Mouse (Mus musculus): ENCODE measurements around the gene Xylt1. TPM values are rescaled to one million over a fixed set of nuclear protein-coding genes. Genes with fewer than 3 reads are reported as not detected.

Xylt1 gene
- total RNA-seq, 2 experiments from 2014 or later, result 43.5 to 43.9 TPM

DNA sequence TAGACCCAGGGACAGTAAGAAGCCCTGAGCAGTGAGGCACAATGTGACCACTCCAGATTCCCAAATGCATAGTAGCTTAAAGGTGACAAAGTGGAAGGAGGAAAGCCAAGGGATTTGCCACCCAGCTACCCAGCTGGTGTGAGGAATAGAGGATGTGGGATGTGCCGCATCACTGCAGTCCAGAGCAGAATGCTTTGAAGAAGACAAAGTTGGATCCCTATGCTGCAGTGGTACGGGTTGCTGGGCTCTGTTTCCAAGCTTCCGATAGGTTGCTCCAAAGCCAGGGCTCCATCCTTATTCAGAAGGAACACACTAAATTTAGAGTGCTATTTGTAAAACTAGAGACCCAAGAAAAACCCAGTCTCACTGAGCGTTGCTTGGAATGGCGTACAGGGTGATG lies 275.0 kb downstream of the Xylt1 start:
- TF ChIP-seq CTCF (conservative IDR thresholded peaks at IDR 0.05), result no peak
- DNase-seq (ENCODE audit: low spot score in 2 of 2), result no peak
- Histone ChIP-seq H3K4me3 (no peak overlapping the region), H3K27ac (peak overlapping the region; percentile 6; the same call in 1 of the 2 replicates)

GRCm38 (mm10) chr7:117658180-117658579 lies 277.4 kb downstream of the Xylt1 start:
- DNase-seq (ENCODE audit: low spot score in 2 of 2), result no peak
- no peak overlapping the region for H3K4me3 ChIP-seq
- TF ChIP-seq CTCF (conservative IDR thresholded peaks at IDR 0.05), result no peak
- peak overlapping the region; percentile 67; the same call in 1 of the 2 replicates for H3K27ac ChIP-seq

GRCm38 (mm10) chr7:117658739-117659138 lies 278.0 kb downstream of the Xylt1 start:
- H3K4me3 ChIP-seq, result no peak overlapping the region
- DNase-seq (ENCODE audit: low spot score in 2 of 2), result no peak
- H3K27ac ChIP-seq, result peak overlapping the region; percentile 67; the same call in 1 of the 2 replicates
- TF ChIP-seq CTCF (conservative IDR thresholded peaks at IDR 0.05), result no peak

DNA sequence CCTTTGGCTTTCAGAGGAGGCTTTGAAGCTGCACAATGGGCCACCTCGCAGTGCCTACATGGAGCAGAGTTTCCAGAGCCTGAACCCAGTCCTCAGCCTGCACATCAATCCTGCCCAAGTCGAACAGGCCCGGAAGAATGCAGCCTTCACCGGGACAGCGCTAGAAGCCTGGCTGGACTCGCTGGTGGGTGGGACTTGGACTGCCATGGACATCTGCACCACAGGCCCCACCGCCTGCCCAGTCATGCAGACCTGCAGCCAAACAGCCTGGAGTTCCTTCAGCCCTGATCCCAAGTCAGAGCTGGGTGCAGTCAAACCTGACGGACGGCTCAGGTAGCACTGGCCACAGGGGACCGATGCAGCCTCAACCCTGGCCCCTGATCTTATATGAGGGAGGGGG lies 286.5 kb downstream of the Xylt1 start:
- TF ChIP-seq CTCF (conservative IDR thresholded peaks at IDR 0.05), result no peak
- H3K27ac ChIP-seq, result no peak overlapping the region
- DNase-seq (ENCODE audit: low spot score in 2 of 2), result no peak
- no peak overlapping the region for H3K4me3 ChIP-seq

DNA sequence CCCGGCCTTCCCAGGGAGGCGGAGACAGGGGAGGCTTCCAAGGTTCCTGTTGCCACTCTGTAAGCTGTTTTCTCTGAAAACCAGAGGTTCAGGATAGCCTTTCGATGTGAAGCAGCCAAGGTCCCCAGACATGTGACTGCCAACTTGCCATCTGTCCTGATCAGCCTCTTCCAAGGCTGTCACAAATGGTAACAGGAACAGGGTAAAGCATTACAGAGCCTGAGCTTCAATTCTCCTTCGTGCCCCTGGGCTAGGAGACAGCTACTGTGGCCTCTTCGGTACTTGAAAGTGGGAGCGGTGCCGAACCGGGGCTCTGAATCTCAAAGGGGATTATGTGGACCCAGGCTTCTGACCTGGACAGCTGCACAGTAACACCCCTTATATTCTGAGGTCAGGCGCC lies 287.4 kb downstream of the Xylt1 start:
- no peak for DNase-seq (ENCODE audit: low spot score in 2 of 2)
- H3K27ac ChIP-seq, result 0 out of 2 replicates have a peak overlapping the region, but pooled peaks have one; percentile 28
- no peak overlapping the region for H3K4me3 ChIP-seq
- TF ChIP-seq CTCF (conservative IDR thresholded peaks at IDR 0.05), result no peak

GRCm38 (mm10) chr7:117672121-117672591 lies 291.4 kb downstream of the Xylt1 start:
- H3K27ac ChIP-seq, result peak overlapping the region; percentile 57
- no peak for TF ChIP-seq CTCF (conservative IDR thresholded peaks at IDR 0.05)
- no peak overlapping the region for H3K4me3 ChIP-seq
- peak; percentile 47 to 70 for DNase-seq (ENCODE audit: low spot score in 2 of 2)

DNA sequence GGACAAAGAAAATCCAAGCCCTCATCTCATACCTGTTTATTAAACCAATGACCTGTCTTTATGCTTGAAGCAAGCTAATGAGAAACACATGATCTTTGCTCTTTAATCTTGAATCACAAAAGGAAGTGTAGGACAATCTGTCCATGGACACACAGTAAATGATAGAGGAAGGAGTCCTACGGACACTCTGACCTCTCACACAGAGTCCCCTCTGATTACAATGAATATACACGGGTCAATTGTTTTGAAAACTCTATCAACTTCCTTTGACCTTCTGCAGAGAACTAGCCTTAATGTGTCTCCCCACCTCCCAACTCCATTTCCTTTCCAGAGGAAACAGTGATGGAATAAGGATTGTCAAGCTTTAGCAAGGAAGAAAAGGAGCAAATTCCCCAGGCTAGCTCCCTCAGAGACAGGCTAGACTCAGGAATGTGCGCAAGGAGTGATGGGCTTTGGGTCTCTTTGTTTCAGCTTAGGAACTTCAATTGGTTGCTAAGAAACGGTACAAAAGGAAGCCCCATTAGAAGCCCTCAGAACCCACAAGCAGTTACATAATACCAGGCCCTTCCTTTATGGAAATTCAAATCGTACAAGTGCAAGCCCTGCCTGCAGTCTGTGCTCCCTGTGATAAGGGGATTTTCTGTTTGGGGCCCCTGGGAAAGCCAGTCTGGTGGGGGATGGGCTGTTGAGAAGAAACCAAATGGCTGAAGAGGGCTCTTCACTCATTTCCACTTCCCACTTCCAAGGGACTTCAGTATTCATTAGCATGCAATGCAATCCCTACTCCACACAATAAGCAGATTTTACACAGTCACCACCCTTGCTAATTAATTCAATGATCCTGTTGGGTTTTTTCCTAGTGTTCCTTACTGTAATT lies 305.6 kb downstream of the Xylt1 start:
- H3K27ac ChIP-seq, result no peak overlapping the region

DNA sequence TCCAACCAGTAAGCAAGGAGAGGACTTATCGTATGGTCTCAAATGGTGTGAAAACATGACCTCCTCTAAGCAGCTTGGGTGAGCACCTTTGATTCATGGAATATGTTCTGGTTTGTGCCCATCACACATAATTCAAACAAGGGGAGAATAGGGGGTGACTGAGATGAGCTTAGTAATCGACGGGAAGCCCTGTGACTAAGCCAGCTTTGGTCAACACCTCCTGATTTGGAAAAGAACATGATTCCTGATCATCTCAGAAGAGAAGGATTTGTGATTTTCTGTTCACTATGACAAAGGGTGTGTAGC lies 306.2 kb downstream of the Xylt1 start:
- H3K4me3 ChIP-seq, result no peak overlapping the region
- no peak for DNase-seq (ENCODE audit: low spot score in 2 of 2)
- TF ChIP-seq CTCF (conservative IDR thresholded peaks at IDR 0.05), result no peak
- H3K27ac ChIP-seq, result no peak overlapping the region

More for the DNA sequence above, 305.6 kb downstream of the Xylt1 start:
- DNase-seq (ENCODE audit: low spot score in 2 of 2), result no peak
- no peak overlapping the region for H3K4me3 ChIP-seq
- TF ChIP-seq CTCF (conservative IDR thresholded peaks at IDR 0.05), result no peak

- no peak overlapping the region for H3K27ac ChIP-seq
- TF ChIP-seq CTCF (conservative IDR thresholded peaks at IDR 0.05), result peak; percentile 61
- DNase-seq (ENCODE audit: low spot score in 2 of 2), result no peak
- H3K4me3 ChIP-seq, result no peak overlapping the region
Observed at GRCm38 (mm10) chr7:117695612-117696011, 314.8 kb downstream of the Xylt1 start.

- H3K27ac ChIP-seq, result no peak overlapping the region
- no peak for DNase-seq (ENCODE audit: low spot score in 2 of 2)
- no peak overlapping the region for H3K4me3 ChIP-seq
- TF ChIP-seq CTCF (conservative IDR thresholded peaks at IDR 0.05), result no peak
Observed at GRCm38 (mm10) chr7:117697681-117698080, 316.9 kb downstream of the Xylt1 start.

DNA sequence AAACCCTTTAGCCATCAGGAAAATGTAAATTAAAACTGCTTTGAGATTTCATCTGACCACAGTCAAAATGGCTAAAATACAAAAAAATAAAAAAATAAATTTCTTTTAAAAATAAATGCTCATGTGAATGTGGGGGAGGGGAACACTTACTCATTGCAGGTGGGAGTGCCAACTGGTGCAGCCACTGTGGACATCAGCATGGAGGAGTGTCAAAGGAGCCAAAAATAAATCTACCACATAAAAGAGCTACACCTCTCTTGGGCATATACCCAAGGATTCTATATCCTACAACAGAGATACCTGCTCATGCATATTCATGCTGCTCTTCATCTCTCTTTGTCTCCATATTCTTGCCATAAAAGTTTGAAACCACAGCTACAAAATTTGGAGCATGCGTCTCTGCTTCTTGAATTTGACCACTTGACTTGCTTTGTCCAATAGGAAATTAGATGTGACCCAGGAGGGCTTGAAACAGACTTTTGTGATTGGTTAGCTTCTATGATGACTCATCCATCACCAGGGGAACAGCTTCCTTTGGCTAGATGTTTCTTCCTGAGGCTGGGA lies 317.9 kb downstream of the Xylt1 start:
- no peak overlapping the region for H3K27ac ChIP-seq
- DNase-seq (ENCODE audit: low spot score in 2 of 2), result no peak
- no peak for TF ChIP-seq CTCF (conservative IDR thresholded peaks at IDR 0.05)
- no peak overlapping the region for H3K4me3 ChIP-seq

GRCm38 (mm10) chr7:117699343-117699985 lies 318.7 kb downstream of the Xylt1 start:
- TF ChIP-seq CTCF (conservative IDR thresholded peaks at IDR 0.05), result no peak
- Histone ChIP-seq H3K27ac (peak overlapping the region; percentile 68), H3K4me3 (no peak overlapping the region)
- DNase-seq (ENCODE audit: low spot score in 2 of 2), result peak; percentile 33 to 74

- Histone ChIP-seq H3K27ac (peak overlapping the region; percentile 1; the same call in 1 of the 2 replicates), H3K4me3 (no peak overlapping the region)
- TF ChIP-seq CTCF (conservative IDR thresholded peaks at IDR 0.05), result no peak
- DNase-seq (ENCODE audit: low spot score in 2 of 2), result no peak
Observed at GRCm38 (mm10) chr7:117700066-117700465, 319.3 kb downstream of the Xylt1 start.

All from layer of hippocampus, adult 2 months (tissue).